Mouse (Mus musculus) G1E (cell line): ENCODE results near the gene Max.

Experiments used
- CTCF ChIP-seq: IDR thresholded peaks from 2 replicates; pipeline ENCODE4 v1.5.1; 2012; ENCODE audit warnings: low read depth, low read length, inconsistent platforms, mixed read lengths
- TAL1 ChIP-seq: conservative IDR thresholded peaks from 2 replicates; pipeline ENCODE4 v1.6.1; 2012; ENCODE audit warnings: low read depth, low read length, inconsistent platforms, mixed read lengths

DNA sequence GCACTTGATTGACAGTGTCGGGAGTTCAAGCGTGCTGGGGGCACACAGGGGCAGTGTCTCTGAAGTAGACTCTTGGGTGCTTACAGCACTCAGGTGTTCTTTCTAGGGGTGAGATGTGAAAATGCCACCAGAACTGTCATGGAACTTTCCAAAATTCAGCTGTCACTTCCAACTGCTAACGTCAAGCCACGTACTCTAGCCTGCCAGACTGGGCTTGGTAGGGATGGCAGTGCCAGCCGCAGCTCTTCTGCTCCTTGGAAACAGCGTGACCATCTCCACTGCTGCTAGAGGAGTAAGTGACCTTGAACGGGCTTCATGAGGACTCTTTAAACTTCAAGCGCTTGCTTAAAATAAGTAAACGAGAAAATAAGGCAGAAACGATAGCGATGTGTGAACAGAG, 10.2 kb upstream of the Max start:
- TF ChIP-seq TAL1 (no peak), CTCF (no peak)
